16 mouse cellular contexts compared by ENCODE assay signal in the genomic region with DNA sequence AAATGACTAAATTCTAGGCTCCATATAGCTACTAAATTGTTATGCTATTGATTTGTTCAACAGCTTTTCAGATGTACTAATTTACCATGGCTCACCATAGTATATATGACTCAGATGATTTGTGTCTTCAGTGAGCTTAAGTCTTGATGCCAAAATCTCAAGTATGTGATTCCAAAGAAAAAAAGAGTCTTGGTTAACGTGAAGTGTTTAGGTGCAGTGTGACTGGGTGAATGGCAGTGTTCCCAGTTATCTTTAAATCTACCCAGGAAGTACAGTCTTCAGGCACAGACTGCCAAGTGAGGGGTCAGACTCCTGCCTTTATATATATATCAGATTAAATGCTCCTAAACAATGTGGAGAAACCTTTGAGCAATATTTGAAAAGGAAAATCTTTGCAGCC.
"Had no signal": no experiment of that assay in that cellular context is flagged by ENCODE, and none has a peak within 500 bp of the region (broad histone marks: within the 10 kb centered on the region; RNA-seq: fewer than 3 reads in every experiment).

No protein-coding gene starts in this region.

- H3K4me2 ChIP-seq: lung, embryonic 15.5 days; midbrain, embryonic 11.5 days; midbrain, embryonic 13.5 days; midbrain, embryonic 15.5 days; neural tube, embryonic 12.5 days had no signal

- H3K27ac ChIP-seq: lung, embryonic 15.5 days; macrophage; midbrain, embryonic 13.5 days; midbrain, embryonic 15.5 days; neural tube, embryonic 12.5 days had no signal

- H3K4me1 ChIP-seq: lung, embryonic 15.5 days; megakaryocyte, embryonic 14.5 days; midbrain, embryonic 13.5 days; midbrain, embryonic 15.5 days; neural tube, embryonic 12.5 days had no signal

- H3K9ac ChIP-seq: liver, postnatal 0 days; lung, embryonic 15.5 days; midbrain, embryonic 13.5 days; midbrain, embryonic 15.5 days; neural tube, embryonic 12.5 days had no signal

- ATAC-seq: liver, postnatal 0 days; lung, postnatal 0 days; midbrain, embryonic 13.5 days; midbrain, embryonic 15.5 days had no signal

- H3K4me3 ChIP-seq: lung, embryonic 15.5 days; megakaryocyte, embryonic 14.5 days; midbrain, embryonic 13.5 days; midbrain, embryonic 15.5 days; neural tube, embryonic 12.5 days had no signal

- H3K9me3 ChIP-seq: lung, embryonic 15.5 days; midbrain, embryonic 13.5 days; midbrain, embryonic 15.5 days; neural tube, embryonic 12.5 days had no signal

- DNase-seq: liver, postnatal 0 days; lung, adult 2 months; lung, postnatal 14 days; lung, postnatal 36 days; right cerebral cortex, postnatal 14 days; thymus, adult 2 months; thymus, postnatal 25 days; thymus, postnatal 4 days had no signal

- H3K36me3 ChIP-seq: lung, embryonic 15.5 days; midbrain, embryonic 13.5 days; midbrain, embryonic 15.5 days; neural tube, embryonic 12.5 days had no signal

- H3K27me3 ChIP-seq: lung, embryonic 15.5 days; megakaryocyte, embryonic 14.5 days; midbrain, embryonic 13.5 days; midbrain, embryonic 15.5 days; neural tube, embryonic 12.5 days had no signal
